Mouse (Mus musculus): ENCODE measurements around the gene Tbc1d1. TPM values are rescaled to one million over a fixed set of nuclear protein-coding genes. Genes with fewer than 3 reads are reported as not detected.

The Tbc1d1 gene
- polyA plus RNA-seq, 1 experiment, result 14.0 TPM

- Histone ChIP-seq H3K4me1 (ENCODE audit: control insufficient read depth, insufficient read depth, insufficient read length, low read length) (no peaks in the 10 kb centered on the region), H3K36me3 (ENCODE audit: control insufficient read depth, insufficient read depth, low read length) (no peaks in the 10 kb centered on the region), H3K4me3 (ENCODE audit: low read depth, low read length) (no peak overlapping the region), H3K27ac (ENCODE audit: insufficient read depth, low read depth, low read length) (no peak overlapping the region), H3K27me3 (ENCODE audit: control insufficient read depth, insufficient read depth, low read length) (no peaks in the 10 kb centered on the region)
- whole genome bisulfite sequencing, result 81% methylated on average over 3 of the region's 3 CpGs
- TF ChIP-seq CTCF (IDR thresholded peaks at IDR 0.05; ENCODE audit: extremely low read depth, insufficient read length, insufficient replicate concordance, low read depth, low read length) (no peak), POLR2A (IDR thresholded peaks at IDR 0.05; ENCODE audit: low read depth, low read length) (no peak)
Measured at GRCm38 (mm10) chr5:64205610-64206009, 49.5 kb downstream of the Tbc1d1 start.

- 61% methylated on average over 3 of the region's 3 CpGs for WGBS
- TF ChIP-seq POLR2A (IDR thresholded peaks at IDR 0.05; ENCODE audit: low read depth, low read length) (no peak), CTCF (IDR thresholded peaks at IDR 0.05; ENCODE audit: extremely low read depth, insufficient read length, insufficient replicate concordance, low read depth, low read length) (no peak)
- H3K27ac ChIP-seq (ENCODE audit: insufficient read depth, low read depth, low read length), result no peak overlapping the region
- no peak overlapping the region for H3K4me3 ChIP-seq (ENCODE audit: low read depth, low read length)
- H3K27me3 ChIP-seq (ENCODE audit: control insufficient read depth, insufficient read depth, low read length), result no peaks in the 10 kb centered on the region
- H3K36me3 ChIP-seq (ENCODE audit: control insufficient read depth, insufficient read depth, low read length), result no peaks in the 10 kb centered on the region
- no peaks in the 10 kb centered on the region for H3K4me1 ChIP-seq (ENCODE audit: control insufficient read depth, insufficient read depth, insufficient read length, low read length)
Measured at GRCm38 (mm10) chr5:64206431-64206830, 50.3 kb downstream of the Tbc1d1 start.

DNA sequence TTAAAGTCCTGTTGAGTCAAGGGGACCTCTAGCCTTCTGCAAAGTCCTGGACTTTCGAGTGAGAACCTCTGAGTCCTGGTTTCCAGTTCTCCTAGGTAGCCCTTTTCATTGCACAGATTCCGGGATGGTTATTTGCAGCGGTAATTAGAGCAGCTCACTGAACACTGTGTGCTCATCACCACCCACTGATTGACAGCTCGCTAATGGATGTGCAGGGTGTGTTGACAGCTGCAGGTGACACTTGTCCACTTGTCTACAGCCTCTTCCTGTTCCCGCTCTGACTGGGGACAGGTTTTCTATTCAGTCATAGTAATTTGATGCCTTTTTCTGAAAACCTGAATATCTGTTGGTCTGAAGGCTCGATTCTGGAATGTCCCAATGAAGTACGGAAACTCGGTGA lies 50.8 kb downstream of the Tbc1d1 start:
- H3K4me1 ChIP-seq (ENCODE audit: control insufficient read depth, insufficient read depth, insufficient read length, low read length), result no peaks in the 10 kb centered on the region
- no peak for TF ChIP-seq POLR2A (IDR thresholded peaks at IDR 0.05; ENCODE audit: low read depth, low read length)
- TF ChIP-seq CTCF (IDR thresholded peaks at IDR 0.05; ENCODE audit: extremely low read depth, insufficient read length, insufficient replicate concordance, low read depth, low read length), result no peak

DNA sequence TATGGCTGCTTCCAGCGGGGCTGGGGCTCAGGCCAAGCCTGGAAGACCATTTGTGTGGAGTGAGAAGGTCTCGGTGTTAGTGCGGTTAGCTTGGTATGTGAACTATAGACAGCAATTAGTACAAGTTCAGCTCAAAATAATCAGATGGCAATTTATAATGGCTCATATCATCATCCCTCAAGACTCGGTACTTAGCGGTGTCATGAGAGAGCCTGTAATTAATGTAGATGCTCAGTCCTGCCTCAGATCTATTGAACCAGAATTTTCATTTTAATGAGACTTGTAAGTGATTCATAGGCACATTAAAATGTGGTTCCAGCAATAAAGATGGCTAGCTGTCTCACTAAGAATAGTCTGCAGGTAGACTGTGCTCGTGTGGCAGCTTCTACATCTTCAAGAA lies 51.7 kb downstream of the Tbc1d1 start:
- no peak overlapping the region for H3K27ac ChIP-seq (ENCODE audit: insufficient read depth, low read depth, low read length)
- no peak for TF ChIP-seq POLR2A (IDR thresholded peaks at IDR 0.05; ENCODE audit: low read depth, low read length)
- TF ChIP-seq CTCF (IDR thresholded peaks at IDR 0.05; ENCODE audit: extremely low read depth, insufficient read length, insufficient replicate concordance, low read depth, low read length), result no peak
- peaks cover under 1% of the 10 kb centered on the region; the same call in 1 of the 2 replicates for H3K4me1 ChIP-seq (ENCODE audit: control insufficient read depth, insufficient read depth, insufficient read length, low read length)
- WGBS, result 94% methylated on average over 6 of the region's 6 CpGs
- no peaks in the 10 kb centered on the region for H3K27me3 ChIP-seq (ENCODE audit: control insufficient read depth, insufficient read depth, low read length)
- no peaks in the 10 kb centered on the region for H3K36me3 ChIP-seq (ENCODE audit: control insufficient read depth, insufficient read depth, low read length)
- no peak overlapping the region for H3K4me3 ChIP-seq (ENCODE audit: low read depth, low read length)

More for the DNA sequence above, 50.8 kb downstream of the Tbc1d1 start:
- Histone ChIP-seq H3K36me3 (ENCODE audit: control insufficient read depth, insufficient read depth, low read length) (no peaks in the 10 kb centered on the region), H3K27me3 (ENCODE audit: control insufficient read depth, insufficient read depth, low read length) (no peaks in the 10 kb centered on the region), H3K4me3 (ENCODE audit: low read depth, low read length) (no peak overlapping the region), H3K27ac (ENCODE audit: insufficient read depth, low read depth, low read length) (no peak overlapping the region)
- 91% methylated on average over 8 of the region's 8 CpGs for WGBS

- 90% methylated on average over 4 of the region's 4 CpGs for WGBS
- H3K4me1 ChIP-seq (ENCODE audit: control insufficient read depth, insufficient read depth, insufficient read length, low read length), result peaks cover 4% of the 10 kb centered on the region; the same call in 1 of the 2 replicates
- H3K27me3 ChIP-seq (ENCODE audit: control insufficient read depth, insufficient read depth, low read length), result no peaks in the 10 kb centered on the region
- H3K4me3 ChIP-seq (ENCODE audit: low read depth, low read length), result no peak overlapping the region
- H3K27ac ChIP-seq (ENCODE audit: insufficient read depth, low read depth, low read length), result no peak overlapping the region
- no peak for TF ChIP-seq CTCF (IDR thresholded peaks at IDR 0.05; ENCODE audit: extremely low read depth, insufficient read length, insufficient replicate concordance, low read depth, low read length)
- TF ChIP-seq POLR2A (IDR thresholded peaks at IDR 0.05; ENCODE audit: low read depth, low read length), result no peak
- H3K36me3 ChIP-seq (ENCODE audit: control insufficient read depth, insufficient read depth, low read length), result no peaks in the 10 kb centered on the region
Measured at GRCm38 (mm10) chr5:64210817-64211216, 54.7 kb downstream of the Tbc1d1 start.

DNA sequence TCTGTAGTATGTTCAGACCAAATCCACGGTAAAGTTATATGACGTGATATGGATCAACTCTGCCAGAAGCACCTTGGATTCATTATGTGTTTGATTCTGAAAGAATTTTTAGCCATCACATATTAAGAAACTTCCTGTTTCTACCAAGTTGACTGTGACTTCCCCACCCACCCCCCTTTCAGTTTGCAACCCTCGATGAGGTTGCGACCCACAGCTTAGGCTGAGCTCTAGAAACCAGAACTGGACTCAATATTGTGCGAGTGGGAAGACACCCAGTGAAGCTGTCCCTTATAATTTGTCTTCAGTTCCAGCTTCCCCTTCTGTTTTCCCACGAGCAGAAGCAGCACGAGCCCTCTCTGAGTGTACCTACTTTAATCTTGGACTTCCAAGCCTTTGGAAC lies 55.2 kb downstream of the Tbc1d1 start:
- WGBS, result 76% methylated on average over 7 of the region's 7 CpGs
- Histone ChIP-seq H3K36me3 (ENCODE audit: control insufficient read depth, insufficient read depth, low read length) (no peaks in the 10 kb centered on the region), H3K27ac (ENCODE audit: insufficient read depth, low read depth, low read length) (no peak overlapping the region; the same call in 1 of the 2 replicates), H3K27me3 (ENCODE audit: control insufficient read depth, insufficient read depth, low read length) (no peaks in the 10 kb centered on the region), H3K4me1 (ENCODE audit: control insufficient read depth, insufficient read depth, insufficient read length, low read length) (peaks cover 4% of the 10 kb centered on the region; the same call in 1 of the 2 replicates), H3K4me3 (ENCODE audit: low read depth, low read length) (no peak overlapping the region)
- TF ChIP-seq POLR2A (IDR thresholded peaks at IDR 0.05; ENCODE audit: low read depth, low read length), result no peak
- TF ChIP-seq CTCF (IDR thresholded peaks at IDR 0.05; ENCODE audit: extremely low read depth, insufficient read length, insufficient replicate concordance, low read depth, low read length), result no peak

GRCm38 (mm10) chr5:64212206-64212605 lies 56.1 kb downstream of the Tbc1d1 start:
- H3K27ac ChIP-seq (ENCODE audit: insufficient read depth, low read depth, low read length), result peak overlapping the region; percentile 67
- WGBS, result 74% methylated on average over 5 of the region's 5 CpGs
- no peak overlapping the region for H3K4me3 ChIP-seq (ENCODE audit: low read depth, low read length)
- H3K36me3 ChIP-seq (ENCODE audit: control insufficient read depth, insufficient read depth, low read length), result no peaks in the 10 kb centered on the region
- H3K4me1 ChIP-seq (ENCODE audit: control insufficient read depth, insufficient read depth, insufficient read length, low read length), result peaks cover 8% of the 10 kb centered on the region; the same call in 1 of the 2 replicates
- H3K27me3 ChIP-seq (ENCODE audit: control insufficient read depth, insufficient read depth, low read length), result no peaks in the 10 kb centered on the region
- no peak for TF ChIP-seq POLR2A (IDR thresholded peaks at IDR 0.05; ENCODE audit: low read depth, low read length)
- no peak for TF ChIP-seq CTCF (IDR thresholded peaks at IDR 0.05; ENCODE audit: extremely low read depth, insufficient read length, insufficient replicate concordance, low read depth, low read length)

Measured in small intestine, adult 2 months (tissue).